Mouse (Mus musculus): ENCODE results near the gene Olfr247.
"Not testable (repeated sequence)": the region's sequence is repeated elsewhere in the genome, so short reads cannot be mapped to it uniquely, and the experiment has no call there.

The Olfr247 gene

GRCm38 (mm10) chr10:129976040-129976439, at the start of gene Olfr247:
Olfr247 (minus strand) TSS chr10:129976140.
- DNase-seq, result not testable (repeated sequence)

GRCm38 (mm10) chr10:130012321-130012720, 36.4 kb upstream of the Olfr247 start, which contains the start of gene Olfr820:
Olfr820 (plus strand) TSS chr10:130012621.
- no peak for DNase-seq

DNA sequence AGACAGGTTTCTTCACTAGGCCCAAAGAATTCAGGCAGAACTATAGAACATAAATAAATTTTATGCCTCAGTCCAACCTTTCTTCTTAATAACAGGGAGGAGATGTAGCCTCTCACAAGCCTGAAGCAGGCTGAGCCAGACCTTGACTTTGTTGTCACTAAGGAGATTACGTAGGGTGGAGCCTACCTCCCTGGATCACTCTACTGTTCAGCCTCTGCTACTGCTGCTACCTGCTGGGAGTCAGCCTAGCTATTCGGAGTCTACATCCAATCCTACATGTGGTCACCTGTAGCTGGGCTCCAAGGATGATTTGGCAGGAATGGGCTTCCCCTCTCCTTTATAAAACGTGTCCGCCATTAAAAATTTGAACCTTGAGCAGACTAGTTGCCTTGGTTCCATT, 29.4 kb upstream of the Olfr247 start:
- not testable (repeated sequence) for DNase-seq

DNA sequence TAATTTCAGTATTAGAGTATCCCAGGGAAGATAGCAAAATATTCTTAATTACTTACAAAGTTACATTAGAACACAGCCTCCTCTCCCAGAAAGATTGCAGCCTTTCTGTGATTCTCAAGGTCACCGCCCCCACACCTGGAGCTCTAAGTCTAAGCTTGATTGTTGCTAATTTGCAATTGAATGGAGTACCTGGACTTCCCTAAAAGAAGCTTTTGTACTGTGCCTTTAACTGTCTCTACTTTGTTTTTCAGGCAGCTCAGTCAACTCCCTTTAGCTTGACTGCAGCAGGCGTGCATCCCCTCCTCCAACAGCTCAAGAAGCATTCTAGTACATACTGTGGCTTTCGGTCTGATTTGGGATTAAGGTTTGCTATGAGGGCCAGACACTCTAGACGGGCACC, 28.2 kb upstream of the Olfr247 start:
- DNase-seq, result not testable (repeated sequence)

- not testable (repeated sequence) for DNase-seq
Measured at GRCm38 (mm10) chr10:129984962-129985361, 9.0 kb upstream of the Olfr247 start, which contains the start of gene Gm10310. Gm10310 (minus strand) TSS chr10:129985062.

- DNase-seq, result not testable (repeated sequence)
Measured at GRCm38 (mm10) chr10:129981867-129982266, 5.9 kb upstream of the Olfr247 start.

DNA sequence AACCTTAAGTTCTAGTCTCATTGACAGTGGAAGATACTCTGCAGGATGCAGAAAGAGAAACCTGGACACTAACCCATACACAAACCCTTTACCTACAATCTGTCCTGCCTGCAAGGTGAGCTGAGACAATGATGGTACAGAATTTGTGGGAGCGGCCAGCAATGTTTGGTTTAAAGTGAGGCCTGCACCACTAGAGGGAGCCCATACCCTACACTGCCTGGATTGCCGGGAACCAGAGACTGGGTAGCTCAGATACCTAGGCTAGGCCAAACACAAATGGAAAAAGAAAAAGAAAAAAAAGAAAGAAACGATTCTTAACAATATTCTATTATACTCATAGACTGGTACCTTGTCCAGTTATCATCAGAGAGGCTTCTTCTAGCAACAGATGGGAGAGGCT, 2.9 kb downstream of the Olfr247 start:
- DNase-seq, result not testable (repeated sequence)

DNA sequence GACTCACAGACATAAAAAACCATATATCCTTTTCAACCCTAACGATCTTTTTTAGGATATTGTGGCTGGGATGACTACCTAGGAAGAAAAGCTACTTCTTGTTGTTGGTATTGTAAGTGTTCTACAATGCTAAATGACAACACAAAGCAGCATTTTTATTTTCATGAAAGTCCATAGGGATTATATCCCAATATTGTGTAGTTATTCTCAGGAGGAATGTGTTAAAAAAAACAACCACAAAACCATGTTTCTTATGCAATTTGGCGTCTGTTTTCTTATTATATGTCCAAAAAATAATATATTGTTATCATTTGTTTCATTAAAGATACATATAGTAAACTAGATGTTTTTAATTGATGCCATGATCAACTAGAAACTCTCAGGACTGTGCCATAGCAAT, 8.8 kb downstream of the Olfr247 start, which contains the start of gene Olfr819:
TSS of gene Olfr819 (minus strand) at position 101 of the 400 bp plus-strand sequence.
- DNase-seq, result not testable (repeated sequence)

- DNase-seq, result not testable (repeated sequence)
Measured at GRCm38 (mm10) chr10:129966232-129966631, 9.7 kb downstream of the Olfr247 start.

DNA sequence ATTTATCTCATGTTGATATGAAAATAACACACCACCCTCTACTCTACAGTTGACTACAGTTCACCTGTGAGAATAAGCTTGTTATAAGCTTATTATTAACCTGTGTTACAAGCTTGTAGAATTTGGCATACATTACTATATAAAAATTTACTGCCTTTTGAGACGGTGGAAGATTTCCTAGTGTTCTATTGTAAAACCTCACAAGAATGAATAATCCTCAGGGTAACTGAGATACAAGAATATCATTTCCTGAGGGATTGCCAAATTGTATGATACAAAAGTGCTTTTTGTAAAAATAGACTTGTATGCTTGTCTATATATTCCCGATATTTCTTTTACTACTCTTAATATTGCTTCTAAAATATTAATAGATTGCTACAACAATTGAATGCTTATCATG, 26.9 kb downstream of the Olfr247 start, which contains the start of gene Olfr818:
TSS of gene Olfr818 (minus strand) at position 101 of the 400 bp plus-strand sequence.
- DNase-seq, result no peak
